Comparison of ENCODE assay signal across 8 mouse cellular contexts in the genomic region with DNA sequence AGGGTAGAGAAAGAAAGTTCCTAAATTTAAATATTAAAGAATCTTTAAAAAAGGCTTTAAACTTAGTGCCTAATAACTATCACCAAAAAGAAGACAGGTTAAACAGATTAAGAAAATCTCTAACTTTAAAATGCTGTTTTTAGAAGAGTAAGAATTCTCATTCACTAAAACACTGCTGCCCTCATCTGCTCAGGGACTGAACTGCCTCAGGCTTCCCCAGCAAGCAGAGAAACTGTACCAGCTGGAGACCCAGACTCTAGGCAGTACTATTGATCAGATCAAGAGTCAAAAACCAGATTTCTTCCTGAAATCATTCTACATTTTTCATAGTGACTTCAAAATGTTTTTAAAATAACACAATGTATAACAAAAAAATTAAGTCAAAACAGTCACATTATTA. TPM values are rescaled to one million over a fixed set of nuclear protein-coding genes. Genes with fewer than 3 reads are reported as not detected.
DNase-seq lines count a peak whose midpoint lies in the region; ATAC-seq lines count a peak whose summit lies in the region.

No protein-coding gene starts in this region.

- intact Hi-C loops in heart, postnatal 10 days (cut with DNase I) = loop anchor here (1.0 kb wide), 1 partner anchor 77 kb away; no protein-coding TSS in a partner anchor

- ATAC-seq in common myeloid progenitor, adult 5-6 weeks (replicated peaks; ENCODE audit: low read depth, poor library complexity, severe bottlenecking) = peak; percentile 78

- peak; percentile 21 to 53 for DNase-seq in heart, postnatal 10 days
- no peak for DNase-seq in heart, adult 9 months (ENCODE audit: low spot score in 2 of 2)
- peak; percentile 27 for DNase-seq in right cerebral cortex, adult 18-20 months
- DNase-seq in right cerebral cortex, postnatal 36 days (ENCODE audit: low spot score in 2 of 2) = no peak
- peak; percentile 24 for DNase-seq in naive thymus-derived CD4-positive, alpha-beta T cell, adult 2 months (ENCODE audit: low read depth)
- no peak for DNase-seq in T-cell, adult 2 months (ENCODE audit: low spot score)
- no peak for DNase-seq in spleen, postnatal 14 days (ENCODE audit: low spot score in 2 of 2)

RNA-seq across cellular contexts. Expression of a gene that starts 5.5 kb away (rescaled TPM):
- total RNA-seq in heart, postnatal 10 days (2021) = 100 to 1,000 TPM; 323 to 397 TPM
- 809 and 1,340 TPM in 2 replicates for total RNA-seq in common myeloid progenitor, adult 5-6 weeks (2017)

RNA-seq across cellular contexts. Expression of a gene that starts 29.0 kb away (rescaled TPM):
- total RNA-seq in heart, postnatal 10 days (2021) = 10 to 100 TPM; 30.4 to 31.3 TPM
- 48.7 and 59.1 TPM in 2 replicates for total RNA-seq in common myeloid progenitor, adult 5-6 weeks (2017)

RNA-seq across cellular contexts. Expression of a gene that starts 55.9 kb away (rescaled TPM):
- 1 to 10 TPM; 1.1 to 1.4 TPM for total RNA-seq in heart, postnatal 10 days (2021)
- 21.9 and 29.1 TPM in 2 replicates for total RNA-seq in common myeloid progenitor, adult 5-6 weeks (2017)

Comparison
In these comparisons a context has a peak if more than half of its experiments do, and no peak if none do; other contexts are left out.
1. DNase-seq: peak in heart, postnatal 10 days (2 of 2), right cerebral cortex, adult 18-20 months (single experiment) and naive thymus-derived CD4-positive, alpha-beta T cell, adult 2 months (single experiment); none in heart, adult 9 months (0 of 2), right cerebral cortex, postnatal 36 days (0 of 2), T-cell, adult 2 months (single experiment) and spleen, postnatal 14 days (0 of 2).